Mouse (Mus musculus) Muller cell, postnatal 12 days (primary cell): ENCODE results near the gene Dnm3.

Source experiments
- DNase-seq: peaks from one replicate; pipeline ENCODE4 v3.0.0-alpha.2; 2015; ENCODE audit errors: inconsistent ontology term

The Dnm3 gene

GRCm38 (mm10) chr1:162327631-162328030 lies 150.2 kb downstream of the Dnm3 start:
- DNase-seq, result no peak

GRCm38 (mm10) chr1:162324412-162324811 lies 153.4 kb downstream of the Dnm3 start:
- DNase-seq, result peak; percentile 44

- no peak for DNase-seq
These were observed 154.7 kb downstream of the Dnm3 start for GRCm38 (mm10) chr1:162323142-162323541.

GRCm38 (mm10) chr1:162313451-162314276 lies 164.2 kb downstream of the Dnm3 start:
- DNase-seq, result peak; percentile 70

GRCm38 (mm10) chr1:162312621-162313020 lies 165.2 kb downstream of the Dnm3 start:
- no peak for DNase-seq

- DNase-seq, result no peak
These were observed 165.7 kb downstream of the Dnm3 start for GRCm38 (mm10) chr1:162312152-162312551.

- no peak for DNase-seq
These were observed 172.6 kb downstream of the Dnm3 start for GRCm38 (mm10) chr1:162305247-162305646.

GRCm38 (mm10) chr1:162302480-162302879 lies 175.4 kb downstream of the Dnm3 start:
- no peak for DNase-seq

GRCm38 (mm10) chr1:162299558-162300319 lies 178.1 kb downstream of the Dnm3 start:
- peak; percentile 36 for DNase-seq

- no peak for DNase-seq
These were observed 179.3 kb downstream of the Dnm3 start for GRCm38 (mm10) chr1:162298527-162298926.

GRCm38 (mm10) chr1:162295443-162295842 lies 182.4 kb downstream of the Dnm3 start:
- DNase-seq, result peak; percentile 76

- peak; percentile 12 for DNase-seq
These were observed 183.3 kb downstream of the Dnm3 start for GRCm38 (mm10) chr1:162294572-162294910.

GRCm38 (mm10) chr1:162293732-162294571 lies 183.9 kb downstream of the Dnm3 start:
- DNase-seq, result peak; percentile 39

GRCm38 (mm10) chr1:162286910-162287309 lies 190.9 kb downstream of the Dnm3 start:
- no peak for DNase-seq

- no peak for DNase-seq
These were observed 195.9 kb downstream of the Dnm3 start for GRCm38 (mm10) chr1:162281981-162282381.

- DNase-seq, result no peak
These were observed 197.8 kb downstream of the Dnm3 start for GRCm38 (mm10) chr1:162280052-162280451.

GRCm38 (mm10) chr1:162276011-162276410 lies 201.8 kb downstream of the Dnm3 start:
- peak; percentile 36 for DNase-seq

- no peak for DNase-seq
These were observed 203.1 kb downstream of the Dnm3 start for GRCm38 (mm10) chr1:162274674-162275248.

GRCm38 (mm10) chr1:162256912-162257607 lies 220.8 kb downstream of the Dnm3 start:
- DNase-seq, result no peak

GRCm38 (mm10) chr1:162254944-162255343 lies 222.9 kb downstream of the Dnm3 start:
- no peak for DNase-seq
